Mouse (Mus musculus): ENCODE measurements at regions not wholly inside any gene's neighbourhood (a gene's known extent, or its start where the extent isn't known, plus 50 kb on each side); places are given as distances from the start of the nearest gene placed in this dataset.
A peak's percentile ranks its signal among the peaks of the same experiment; 100 is the strongest.
"Not testable (repeated sequence)": the region's sequence is repeated elsewhere in the genome, so short reads cannot be mapped to it uniquely, and the experiment has no call there.

GRCm38 (mm10) chr15:9954941-9955340 is 206.3 kb upstream of the Spef2 start:
- no peak for DNase-seq (ENCODE audit: low spot score)

- no peak for DNase-seq (ENCODE audit: low spot score)
Observed at GRCm38 (mm10) chr15:9974999-9975398, 202.0 kb upstream of the Prlr start.

- no peak for DNase-seq (ENCODE audit: low spot score)
Observed at GRCm38 (mm10) chr15:10011289-10012234, 165.5 kb upstream of the Prlr start.

GRCm38 (mm10) chr15:10017216-10017615 is 159.8 kb upstream of the Prlr start:
- no peak for DNase-seq (ENCODE audit: low spot score)

- no peak for DNase-seq (ENCODE audit: low spot score)
Observed at GRCm38 (mm10) chr15:10029902-10030301, 147.1 kb upstream of the Prlr start.

- no peak for DNase-seq (ENCODE audit: low spot score)
Observed at GRCm38 (mm10) chr15:10035561-10035960, 141.5 kb upstream of the Prlr start.

- not testable (repeated sequence) for DNase-seq (ENCODE audit: low spot score)
Observed at GRCm38 (mm10) chr15:10036576-10036975, 140.5 kb upstream of the Prlr start.

GRCm38 (mm10) chr15:10073580-10073979 is 103.5 kb upstream of the Prlr start:
- DNase-seq (ENCODE audit: low spot score): no peak

GRCm38 (mm10) chr15:10074916-10075315 is 102.1 kb upstream of the Prlr start:
- DNase-seq (ENCODE audit: low spot score): peak; percentile 2

- no peak for DNase-seq (ENCODE audit: low spot score)
Observed at GRCm38 (mm10) chr15:10075391-10076060, 101.5 kb upstream of the Prlr start.

- no peak for DNase-seq (ENCODE audit: low spot score)
Observed at GRCm38 (mm10) chr15:10076061-10076400, 101.0 kb upstream of the Prlr start.

- DNase-seq (ENCODE audit: low spot score): no peak
Observed at GRCm38 (mm10) chr15:10078434-10078833, 98.6 kb upstream of the Prlr start.

GRCm38 (mm10) chr15:10079510-10079909 is 97.5 kb upstream of the Prlr start:
- no peak for DNase-seq (ENCODE audit: low spot score)

- no peak for DNase-seq (ENCODE audit: low spot score)
Observed at GRCm38 (mm10) chr15:10088691-10089090, 88.3 kb upstream of the Prlr start.

GRCm38 (mm10) chr15:10090384-10091092 is 86.5 kb upstream of the Prlr start:
- no peak for DNase-seq (ENCODE audit: low spot score)

- DNase-seq (ENCODE audit: low spot score): no peak
Observed at GRCm38 (mm10) chr15:10103350-10103749, 73.7 kb upstream of the Prlr start.

- not testable (repeated sequence) for DNase-seq (ENCODE audit: low spot score)
Observed at GRCm38 (mm10) chr15:10105211-10105976, 71.6 kb upstream of the Prlr start.

GRCm38 (mm10) chr15:10106853-10107252 is 70.2 kb upstream of the Prlr start:
- no peak for DNase-seq (ENCODE audit: low spot score)

All from spleen, adult 12 weeks (tissue).